Mouse (Mus musculus) spleen, adult 12 weeks (tissue): ENCODE data around the gene Exd2.
"Not testable (repeated sequence)": the region's sequence is repeated elsewhere in the genome, so short reads cannot be mapped to it uniquely, and the experiment has no call there.

Experiments
- DNase-seq: peaks from one replicate; pipeline ENCODE4 v3.0.0; 2022; ENCODE audit warnings: low spot score

Gene Exd2

GRCm38 (mm10) chr12:80462942-80463651, at the start of gene Exd2:
Gene Exd2, plus strand, starts transcription at chr12:80463095.
- DNase-seq = peak; percentile 68

- DNase-seq = no peak
Observed at GRCm38 (mm10) chr12:80415100-80415499, 47.8 kb upstream of the Exd2 start.

GRCm38 (mm10) chr12:80427683-80428082, 35.2 kb upstream of the Exd2 start:
- DNase-seq = no peak

GRCm38 (mm10) chr12:80433266-80433665, 29.6 kb upstream of the Exd2 start:
- DNase-seq = no peak

GRCm38 (mm10) chr12:80434601-80434960, 28.3 kb upstream of the Exd2 start:
- no peak for DNase-seq

- peak; percentile 32 for DNase-seq
Observed at GRCm38 (mm10) chr12:80434961-80435691, 27.8 kb upstream of the Exd2 start.

GRCm38 (mm10) chr12:80435887-80436286, 27.0 kb upstream of the Exd2 start:
- DNase-seq = peak; percentile 7

- peak; percentile 52 for DNase-seq
Observed at GRCm38 (mm10) chr12:80436336-80436976, 26.4 kb upstream of the Exd2 start, which contains the start of gene Dcaf5. Gene Dcaf5, minus strand, starts transcription at chr12:80436601.

- no peak for DNase-seq
Observed at GRCm38 (mm10) chr12:80437051-80437675, 25.7 kb upstream of the Exd2 start.

- no peak for DNase-seq
Observed at GRCm38 (mm10) chr12:80440957-80441356, 21.9 kb upstream of the Exd2 start.

- DNase-seq = no peak
Observed at GRCm38 (mm10) chr12:80444525-80445109, 18.3 kb upstream of the Exd2 start.

GRCm38 (mm10) chr12:80453506-80453905, 9.4 kb upstream of the Exd2 start:
- DNase-seq = no peak

GRCm38 (mm10) chr12:80458033-80458432, 4.9 kb upstream of the Exd2 start:
- DNase-seq = no peak

GRCm38 (mm10) chr12:80462292-80462896, 501 bp upstream of the Exd2 start:
- not testable (repeated sequence) for DNase-seq

GRCm38 (mm10) chr12:80463666-80464269, 873 bp downstream of the Exd2 start:
- no peak for DNase-seq

- DNase-seq = no peak
Observed at GRCm38 (mm10) chr12:80470206-80470605, 7.3 kb downstream of the Exd2 start.

- DNase-seq = no peak
Observed at GRCm38 (mm10) chr12:80471926-80472325, 9.0 kb downstream of the Exd2 start.

- no peak for DNase-seq
Observed at GRCm38 (mm10) chr12:80473731-80474130, 10.8 kb downstream of the Exd2 start.

GRCm38 (mm10) chr12:80479986-80480385, 17.1 kb downstream of the Exd2 start:
- DNase-seq = no peak

- DNase-seq = no peak
Observed at GRCm38 (mm10) chr12:80483397-80483796, 20.5 kb downstream of the Exd2 start.

- DNase-seq = no peak
Observed at GRCm38 (mm10) chr12:80493311-80493710, 30.4 kb downstream of the Exd2 start.
